Mouse (Mus musculus) kidney, embryonic 15.5 days (tissue): ENCODE data around the gene Ptger1. TPM values are rescaled to one million over a fixed set of nuclear protein-coding genes. Genes with fewer than 3 reads are reported as not detected.
A peak's percentile ranks its signal among the peaks of the same experiment; 100 is the strongest.

Experiments used
- ATAC-seq: fragments of 200-750 bp; cut with Nextera tagmentation; replicated peaks from 2 replicates; pipeline ENCODE4 v1.8.0; 2017; ENCODE audit warnings: moderate TSS enrichment; ENCODE audit not compliant: low FRiP score
- H3K27ac ChIP-seq: fragments of 300-500 bp; sonication (generic); 2 replicates; pipeline ENCODE4 v1.5.1; 2015; ENCODE audit warnings: mild to moderate bottlenecking, inconsistent platforms
- H3K27me3 ChIP-seq: fragments of 300-500 bp; sonication (generic); 2 replicates; pipeline ENCODE4 v1.6.1; 2015; ENCODE audit warnings: inconsistent platforms
- H3K36me3 ChIP-seq: fragments of 300-500 bp; sonication (generic); 2 replicates; pipeline ENCODE4 v1.6.1; 2015; ENCODE audit warnings: inconsistent platforms
- H3K4me1 ChIP-seq: fragments of 300-500 bp; sonication (generic); 2 replicates; pipeline ENCODE4 v1.6.1; 2015; ENCODE audit warnings: inconsistent platforms
- H3K4me2 ChIP-seq: fragments of 300-500 bp; sonication (generic); 2 replicates; pipeline ENCODE4 v1.6.1; 2015; ENCODE audit warnings: moderate library complexity, mild to moderate bottlenecking, inconsistent platforms
- H3K4me3 ChIP-seq: fragments of 300-500 bp; sonication (generic); replicated peaks from 2 replicates; pipeline ENCODE4 v1.5.1; 2015; ENCODE audit warnings: mild to moderate bottlenecking, inconsistent platforms
- H3K9ac ChIP-seq: fragments of 300-500 bp; sonication (generic); 2 replicates; pipeline ENCODE4 v1.6.1; 2015; ENCODE audit warnings: mild to moderate bottlenecking, inconsistent platforms
- H3K9me3 ChIP-seq: fragments of 300-500 bp; sonication (generic); replicated peaks from 2 replicates; pipeline ENCODE4 v1.6.1; 2016; ENCODE audit warnings: inconsistent platforms
- WGBS: fragments of 180-500 bp; shearing (Covaris S2); methylation state at CpG from one replicate; pipeline ENCODE4 v1.1.7; 2015; ENCODE audit warnings: mixed read lengths; 5-methylcytosine and 5-hydroxymethylcytosine counted together
- polyA plus RNA-seq: library from polyadenylated mRNA; unstranded; fragments of >200 nt; fragmentation: Nextera tagmentation; extraction: Ambion mirVana; gene quantifications from 2 replicates; pipeline ENCODE4 v1.2.1, GENCODE M21; 2015

Gene Ptger1
- polyA plus RNA-seq, 1 experiment from 2014 or later: 2.9 TPM

DNA sequence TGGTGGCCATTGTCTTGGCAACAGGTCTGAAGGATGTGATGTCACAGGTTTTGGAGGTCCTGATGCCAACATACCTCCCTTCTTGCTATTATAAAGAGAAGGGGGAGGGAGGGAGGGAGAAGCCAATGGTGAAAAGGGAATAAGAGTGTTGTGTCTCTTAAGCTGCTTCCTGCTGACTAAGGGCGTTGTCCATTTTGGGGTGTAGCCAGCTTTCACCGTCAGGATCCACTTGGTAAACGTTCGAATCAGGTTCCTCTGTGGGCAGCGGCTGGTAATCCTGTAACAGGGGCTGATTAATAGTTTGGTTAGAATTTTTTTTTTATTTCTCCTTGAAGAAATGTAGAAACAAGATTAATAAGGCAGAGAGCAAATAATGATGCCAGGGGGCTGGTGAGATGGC, 26.8 kb upstream of the Ptger1 start:
- no peak for ATAC-seq
- Histone ChIP-seq H3K4me1 (no peaks in the 10 kb centered on the region), H3K9ac (no peak overlapping the region), H3K27me3 (no peaks in the 10 kb centered on the region), H3K4me3 (no peak overlapping the region), H3K27ac (no peak overlapping the region), H3K36me3 (no peaks in the 10 kb centered on the region), H3K9me3 (no peaks in the 10 kb centered on the region; the same call in 1 of the 2 replicates), H3K4me2 (no peak overlapping the region)
- 71% methylated on average over 5 of the region's 5 CpGs for WGBS

DNA sequence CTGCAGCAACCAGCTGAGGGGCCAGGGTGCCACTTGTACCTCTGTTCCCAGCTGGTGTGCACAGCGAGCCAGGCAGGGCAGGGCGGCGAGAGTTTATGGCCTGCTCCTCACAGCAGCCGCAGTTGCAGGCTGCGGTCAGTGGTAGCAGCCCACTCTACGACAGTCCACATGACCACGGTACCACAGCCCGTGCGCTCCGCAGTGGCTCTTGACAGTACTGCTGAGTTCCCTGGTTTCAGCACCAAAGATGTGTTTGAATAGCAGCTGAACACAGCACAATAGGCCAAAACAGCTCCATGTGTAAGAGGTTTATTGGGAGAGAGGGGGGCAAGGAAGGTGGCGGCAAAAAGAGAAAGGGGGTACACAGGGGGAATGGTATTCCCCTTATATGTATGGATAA, 19.0 kb upstream of the Ptger1 start:
- no peaks in the 10 kb centered on the region for H3K9me3 ChIP-seq

DNA sequence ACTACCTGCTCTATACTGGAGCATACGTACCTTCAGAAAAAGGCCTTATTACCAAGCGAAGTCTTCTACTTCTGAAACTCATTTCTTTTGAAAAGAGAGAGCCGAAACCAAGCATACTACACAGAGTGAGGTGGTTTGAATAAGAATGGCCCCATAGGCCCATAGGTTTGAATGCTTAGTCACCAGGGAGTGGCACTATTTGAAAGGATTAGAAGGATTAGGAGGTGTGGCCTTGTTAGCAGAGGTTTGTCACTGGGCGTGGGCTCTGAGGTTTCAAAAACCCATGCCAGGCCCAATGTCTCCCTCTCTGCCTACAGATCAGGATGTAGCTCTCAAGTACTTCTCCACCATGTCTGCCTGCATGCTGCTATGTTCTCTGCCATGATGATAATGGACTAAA, 18.4 kb upstream of the Ptger1 start:
- Histone ChIP-seq H3K27ac (no peak overlapping the region), H3K4me3 (no peak overlapping the region), H3K9ac (no peak overlapping the region), H3K4me2 (no peak overlapping the region), H3K9me3 (no peaks in the 10 kb centered on the region), H3K4me1 (peaks cover 4% of the 10 kb centered on the region), H3K36me3 (no peaks in the 10 kb centered on the region), H3K27me3 (no peaks in the 10 kb centered on the region)
- 93% methylated on average over 4 of the region's 4 CpGs for WGBS
- ATAC-seq: no peak

More for the DNA sequence above, 19.0 kb upstream of the Ptger1 start:
- 0 out of 2 replicates have a peak, but pooled peaks cover 4% of the 10 kb centered on the region for H3K4me1 ChIP-seq
- no peaks in the 10 kb centered on the region for H3K36me3 ChIP-seq
- no peak overlapping the region for H3K4me3 ChIP-seq
- 91% methylated on average over 11 of the region's 11 CpGs for WGBS
- H3K27ac ChIP-seq: no peak overlapping the region
- no peak for ATAC-seq
- H3K4me2 ChIP-seq: no peak overlapping the region
- H3K27me3 ChIP-seq: no peaks in the 10 kb centered on the region
- H3K9ac ChIP-seq: no peak overlapping the region

DNA sequence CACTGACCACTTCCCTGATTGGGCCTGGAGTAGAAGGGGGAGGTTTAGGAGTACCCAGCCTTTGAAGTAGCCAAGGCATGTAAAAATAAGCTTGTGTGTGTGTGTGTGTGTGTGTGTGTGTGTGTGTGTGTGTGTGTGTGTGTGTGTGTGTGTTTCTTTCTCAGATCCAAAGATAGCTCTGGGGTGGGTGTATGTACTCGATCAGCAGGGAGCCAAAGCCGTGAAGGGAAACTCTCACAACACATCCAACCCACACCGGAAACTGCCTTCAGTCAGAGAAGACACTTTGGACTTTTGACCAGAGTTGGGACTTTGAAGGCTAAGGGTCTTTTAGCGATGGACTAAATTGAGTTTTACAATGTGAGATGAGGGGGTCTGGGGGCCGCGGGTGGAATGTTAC, 16.8 kb upstream of the Ptger1 start:
- no peak for ATAC-seq
- Histone ChIP-seq H3K9ac (no peak overlapping the region), H3K27ac (no peak overlapping the region), H3K27me3 (no peaks in the 10 kb centered on the region), H3K4me2 (no peak overlapping the region), H3K4me3 (no peak overlapping the region), H3K4me1 (peaks cover 19% of the 10 kb centered on the region), H3K36me3 (0 out of 2 replicates have a peak, but pooled peaks cover 3% of the 10 kb centered on the region), H3K9me3 (no peaks in the 10 kb centered on the region)
- 93% methylated on average over 6 of the region's 6 CpGs for WGBS

DNA sequence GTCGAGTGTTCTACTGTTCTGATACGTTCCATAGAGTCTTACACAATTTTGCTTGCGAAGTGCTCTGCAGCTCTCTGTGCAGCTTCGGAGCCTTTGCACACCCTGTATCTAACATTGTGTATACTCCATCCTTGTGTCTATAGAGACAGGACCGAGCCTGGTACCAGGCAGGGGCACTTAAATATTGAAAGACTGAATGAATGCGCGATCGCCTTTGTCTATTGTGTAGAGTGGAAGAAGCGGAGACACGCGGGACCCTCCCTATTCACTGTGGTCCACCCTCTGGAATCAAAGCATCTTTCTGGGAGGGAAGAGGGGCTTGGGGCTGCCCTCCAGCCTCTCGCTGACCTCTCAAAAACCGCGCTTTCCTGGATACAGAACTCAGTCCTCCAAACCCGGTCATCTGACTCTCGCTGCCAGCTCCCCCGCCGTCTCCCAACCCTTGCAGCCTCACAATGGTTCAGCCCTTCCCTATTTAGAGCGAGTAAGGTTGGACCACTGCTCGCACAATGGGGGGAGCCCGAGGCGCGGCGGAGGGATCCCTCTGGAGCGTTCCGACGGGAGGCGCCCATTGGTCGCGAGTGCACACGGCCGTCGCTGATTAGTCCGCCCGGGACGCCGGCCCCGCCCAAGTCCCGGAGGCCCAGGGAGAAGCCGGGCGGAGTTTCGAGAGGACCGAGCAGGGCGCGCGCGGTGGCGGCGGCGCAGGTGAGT, 14.3 kb upstream of the Ptger1 start, which contains the start of gene Gipc1:
Gene Gipc1 (plus strand): TSS at position 648 of the 714 bp plus-strand sequence.
- Histone ChIP-seq H3K4me2 (peak within 1 kb of the TSS; percentile 89), H3K36me3 (peaks cover 16% of the 10 kb centered on the region), H3K27me3 (no peaks in the 10 kb centered on the region), H3K9ac (peak within 1 kb of the TSS; percentile 73), H3K4me3 (peak within 1 kb of the TSS; percentile 76), H3K27ac (peak within 1 kb of the TSS; percentile 85), H3K4me1 (peaks cover 42% of the 10 kb centered on the region), H3K9me3 (no peaks in the 10 kb centered on the region)
- WGBS: 4% methylated on average over 50 of the region's 50 CpGs
- peak; percentile 96 for ATAC-seq

DNA sequence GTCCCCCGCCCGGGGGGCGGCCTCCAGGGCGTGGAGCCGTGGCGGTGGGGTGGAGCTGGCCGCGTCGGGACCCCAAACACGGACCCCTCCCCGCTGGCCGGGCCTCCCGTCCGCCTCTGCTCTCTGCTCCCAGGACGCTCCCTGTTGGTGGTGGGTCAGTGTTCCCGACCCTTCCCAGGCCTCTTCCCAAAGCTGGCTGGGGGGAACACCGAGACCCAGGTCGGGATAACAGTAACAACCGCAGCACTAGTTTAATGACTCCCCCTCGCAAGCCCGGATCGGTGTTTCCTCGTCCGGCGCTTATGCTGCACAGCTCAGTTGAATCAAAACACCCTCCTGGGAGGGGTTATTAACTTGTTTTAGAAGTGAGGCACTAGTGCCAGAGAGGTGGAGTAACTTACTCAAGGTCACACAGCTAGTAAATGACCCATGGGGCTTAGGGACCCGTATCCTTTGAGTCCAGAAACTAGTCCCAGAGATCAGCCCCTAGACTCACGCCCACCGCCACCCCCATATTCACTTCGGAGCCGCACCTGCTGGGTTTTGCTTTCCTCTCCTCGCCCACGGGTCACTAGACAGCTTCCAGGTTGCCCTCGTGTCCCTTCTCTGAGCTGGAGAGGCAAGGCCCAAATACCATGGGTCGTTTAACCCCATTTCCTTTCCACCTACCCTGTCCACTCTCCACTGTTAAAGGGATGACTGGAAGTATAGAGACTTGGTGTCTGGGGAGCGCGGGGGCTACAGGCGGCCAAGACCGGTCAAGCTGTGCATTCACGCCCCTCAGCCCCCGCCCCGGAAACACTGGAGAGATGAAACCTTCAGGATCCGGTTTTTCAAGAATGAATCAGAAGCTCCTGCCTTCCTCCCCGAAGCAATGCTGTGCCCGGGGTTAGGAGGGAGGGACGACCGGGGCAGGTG, 13.5 kb upstream of the Ptger1 start:
- Histone ChIP-seq H3K4me2 (peak overlapping the region; percentile 89), H3K4me1 (peaks cover 44% of the 10 kb centered on the region), H3K36me3 (peaks cover 24% of the 10 kb centered on the region), H3K9me3 (no peaks in the 10 kb centered on the region), H3K4me3 (peak overlapping the region; percentile 76), H3K9ac (peak overlapping the region; percentile 73), H3K27ac (peak overlapping the region; percentile 85), H3K27me3 (no peaks in the 10 kb centered on the region)
- ATAC-seq: peak; percentile 13; the same call in 1 of the 2 replicates
- 1% methylated on average over 46 of the region's 46 CpGs for WGBS

DNA sequence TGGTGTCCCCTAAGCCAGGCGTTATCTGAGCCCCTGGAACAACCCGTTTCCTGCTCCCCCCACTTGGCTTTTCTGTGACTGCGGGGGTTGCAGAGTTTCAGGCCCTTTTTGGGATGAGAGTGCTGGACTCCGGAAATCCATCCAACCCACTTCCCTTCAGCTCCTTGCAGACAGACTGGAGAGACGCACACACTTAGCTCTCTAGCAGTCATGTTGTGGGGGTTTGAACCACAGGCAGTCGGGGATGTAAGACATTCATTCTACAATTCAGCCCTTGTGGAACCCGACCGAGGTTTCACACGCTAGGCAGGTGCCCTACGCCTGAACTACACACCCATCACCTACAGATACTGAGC, 12.8 kb upstream of the Ptger1 start:
- H3K9me3 ChIP-seq: no peaks in the 10 kb centered on the region
- peaks cover 44% of the 10 kb centered on the region for H3K4me1 ChIP-seq
- peak overlapping the region; percentile 85 for H3K27ac ChIP-seq
- peak overlapping the region; percentile 89 for H3K4me2 ChIP-seq
- peak overlapping the region; percentile 76 for H3K4me3 ChIP-seq
- no peaks in the 10 kb centered on the region for H3K27me3 ChIP-seq
- peak overlapping the region; percentile 73 for H3K9ac ChIP-seq
- 32% methylated on average over 10 of the region's 10 CpGs for WGBS
- peaks cover 26% of the 10 kb centered on the region for H3K36me3 ChIP-seq
- ATAC-seq: 0 out of 2 replicates have a peak, but pooled peaks have one; percentile 0

DNA sequence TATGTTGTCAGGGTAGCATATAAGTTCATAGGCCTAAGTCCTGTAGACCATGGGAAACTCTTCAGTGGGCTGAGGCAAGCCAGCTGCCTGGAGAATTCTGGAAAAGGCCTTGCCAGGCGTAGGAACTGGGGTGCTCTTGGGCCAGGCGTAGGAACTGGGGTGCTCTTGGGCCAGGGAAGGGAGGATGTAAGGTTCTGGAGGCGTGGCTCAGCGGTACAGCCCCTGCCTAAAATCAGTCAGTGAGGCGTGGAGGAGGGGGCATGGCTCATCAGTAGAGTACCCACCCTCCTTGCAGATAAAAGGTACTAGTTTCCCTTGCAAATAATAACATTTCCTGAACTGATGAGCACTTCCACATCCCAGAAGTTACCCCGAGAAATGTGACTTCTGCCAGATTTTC, 11.8 kb upstream of the Ptger1 start:
- H3K4me2 ChIP-seq: no peak overlapping the region
- 91% methylated on average over 6 of the region's 6 CpGs for WGBS
- peaks cover 45% of the 10 kb centered on the region for H3K4me1 ChIP-seq

DNA sequence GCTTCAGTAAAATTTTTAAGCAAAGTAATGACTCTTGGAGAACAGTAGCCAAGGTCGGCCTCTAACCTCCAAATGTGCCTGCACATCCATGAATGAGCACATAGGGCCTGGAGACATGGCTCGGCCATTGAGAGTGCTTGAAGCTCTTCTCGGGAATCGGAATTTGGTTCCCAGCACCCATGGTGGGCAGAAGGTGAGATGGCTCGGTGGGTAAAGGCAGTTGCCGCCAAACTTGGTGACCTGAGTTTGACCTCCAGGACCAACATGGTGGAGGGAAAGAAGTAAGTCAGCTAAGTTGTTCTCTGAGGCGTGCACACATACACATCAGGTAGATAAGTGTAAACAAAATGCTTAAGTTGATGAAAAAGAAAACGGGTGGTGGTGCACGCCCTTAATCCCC, 10.4 kb upstream of the Ptger1 start:
- no peak overlapping the region for H3K4me2 ChIP-seq
- 89% methylated on average over 9 of the region's 9 CpGs for WGBS
- no peaks in the 10 kb centered on the region for H3K9me3 ChIP-seq
- no peak for ATAC-seq
- H3K9ac ChIP-seq: no peak overlapping the region
- H3K4me1 ChIP-seq: peaks cover 58% of the 10 kb centered on the region
- 0 out of 2 replicates have a peak overlapping the region, but pooled peaks have one; percentile 57 for H3K27ac ChIP-seq
- H3K36me3 ChIP-seq: peaks cover 33% of the 10 kb centered on the region
- no peaks in the 10 kb centered on the region for H3K27me3 ChIP-seq
- H3K4me3 ChIP-seq: no peak overlapping the region

More for the DNA sequence above, 11.8 kb upstream of the Ptger1 start:
- Histone ChIP-seq H3K9me3 (no peaks in the 10 kb centered on the region), H3K4me3 (no peak overlapping the region), H3K27ac (no peak overlapping the region), H3K27me3 (no peaks in the 10 kb centered on the region), H3K9ac (no peak overlapping the region), H3K36me3 (peaks cover 33% of the 10 kb centered on the region)
- ATAC-seq: no peak

DNA sequence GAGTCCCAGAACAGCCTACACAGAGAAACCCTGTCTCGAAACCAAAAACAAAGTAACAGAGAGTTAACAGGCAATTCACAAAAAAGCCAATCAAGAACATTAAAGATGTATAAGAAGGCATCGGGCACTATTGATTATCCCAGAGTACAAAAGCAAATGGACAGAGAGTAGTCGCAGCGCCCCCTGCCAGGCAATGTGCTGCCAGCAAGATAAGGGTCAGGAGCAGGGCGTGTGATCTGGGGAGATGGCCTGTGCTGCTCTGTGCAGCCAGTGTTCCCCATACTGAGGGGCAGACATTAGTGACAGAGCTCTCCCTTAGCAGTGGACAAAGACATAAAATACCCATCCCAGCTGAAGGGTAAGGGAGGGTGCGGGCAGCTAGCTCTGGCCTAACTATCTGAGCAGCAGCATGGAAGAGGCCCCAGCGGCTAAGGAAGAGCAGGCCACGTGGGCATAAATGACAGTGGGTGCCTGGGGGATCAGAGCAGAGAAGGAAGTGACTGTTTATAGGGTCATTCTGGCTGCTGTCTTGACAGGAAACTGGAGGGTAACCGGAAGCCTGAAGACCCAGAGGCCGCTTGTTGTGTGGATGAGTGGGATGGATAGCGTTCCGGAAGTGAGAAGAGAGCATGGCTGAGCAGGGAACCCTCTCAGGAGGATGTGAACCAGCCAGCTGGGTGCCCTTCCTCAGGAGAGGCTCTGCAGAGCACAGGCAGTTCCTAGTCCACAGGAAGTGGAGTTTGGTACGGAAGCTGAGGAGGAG, 9.8 kb upstream of the Ptger1 start:
- Histone ChIP-seq H3K4me1 (peaks cover 64% of the 10 kb centered on the region), H3K9me3 (no peaks in the 10 kb centered on the region), H3K4me2 (no peak overlapping the region), H3K9ac (no peak overlapping the region), H3K27ac (peak overlapping the region; percentile 57; the same call in 1 of the 2 replicates), H3K4me3 (no peak overlapping the region), H3K27me3 (no peaks in the 10 kb centered on the region), H3K36me3 (peaks cover 33% of the 10 kb centered on the region)
- WGBS: 79% methylated on average over 13 of the region's 13 CpGs
- ATAC-seq: no peak

DNA sequence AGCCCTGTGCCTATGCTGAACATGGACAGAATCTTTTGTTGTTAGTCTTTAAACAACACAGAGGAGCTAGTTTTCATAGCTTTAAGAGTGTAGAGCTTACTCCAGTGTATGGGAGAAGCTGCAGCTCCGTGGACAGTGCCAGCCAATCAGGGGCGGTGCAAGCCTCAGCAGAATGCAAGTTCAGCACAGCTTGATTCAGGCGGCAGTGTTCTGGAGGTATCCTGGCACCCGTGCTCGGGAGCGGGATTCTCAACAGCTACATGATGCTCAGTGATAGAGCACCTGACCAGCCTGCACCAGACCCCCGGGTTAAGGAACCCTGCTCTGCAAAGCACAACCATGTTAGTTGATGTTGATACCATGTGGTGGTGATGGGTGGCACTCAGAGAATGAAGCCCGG, 5.9 kb upstream of the Ptger1 start:
- no peaks in the 10 kb centered on the region for H3K9me3 ChIP-seq
- H3K27me3 ChIP-seq: no peaks in the 10 kb centered on the region
- H3K9ac ChIP-seq: 0 out of 2 replicates have a peak overlapping the region, but pooled peaks have one; percentile 3
- WGBS: 8% methylated on average over 8 of the region's 8 CpGs
- H3K4me1 ChIP-seq: peaks cover 78% of the 10 kb centered on the region
- peak overlapping the region; percentile 29 for H3K4me3 ChIP-seq
- peak overlapping the region; percentile 45 for H3K4me2 ChIP-seq
- H3K27ac ChIP-seq: peak overlapping the region; percentile 88
- no peak for ATAC-seq
- H3K36me3 ChIP-seq: peaks cover 46% of the 10 kb centered on the region
